ENCODE assay signal across 8 mouse cellular contexts in the genomic region with DNA sequence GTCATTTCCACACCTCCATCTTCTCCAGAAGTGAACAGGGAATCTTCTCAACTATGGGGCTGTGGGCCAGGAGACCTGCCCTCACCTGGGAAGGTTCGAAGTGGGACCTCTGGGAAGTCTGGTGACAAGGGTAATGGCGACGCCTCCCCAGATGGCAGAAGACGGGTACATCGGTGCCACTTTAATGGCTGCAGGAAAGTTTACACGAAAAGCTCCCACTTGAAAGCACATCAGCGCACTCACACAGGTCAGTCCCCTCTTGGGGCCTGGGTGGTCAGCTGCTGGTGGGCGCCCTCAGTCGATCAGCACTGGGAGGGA. TPM values are rescaled to one million over a fixed set of nuclear protein-coding genes. Genes with fewer than 3 reads are reported as not detected.
DNase-seq lines count a peak whose midpoint lies in the region; ATAC-seq lines count a peak whose summit lies in the region.

No protein-coding gene starts in this region.

- 95% methylated on average over 9 of the region's 9 CpGs for WGBS in forebrain, embryonic 13.5 days
- 94% methylated on average over 9 of the region's 9 CpGs for WGBS in forebrain, embryonic 10.5 days
- 84% methylated on average over 9 of the region's 9 CpGs for WGBS in lung, embryonic 16.5 days
- WGBS in hindbrain, embryonic 15.5 days = 90% methylated on average over 9 of the region's 9 CpGs
- 90% methylated on average over 9 of the region's 9 CpGs for WGBS in neural tube, embryonic 13.5 days

- H3K4me3 ChIP-seq in forebrain, embryonic 13.5 days = no peak overlapping the region
- H3K4me3 ChIP-seq in forebrain, embryonic 10.5 days = no peak overlapping the region
- no peak overlapping the region for H3K4me3 ChIP-seq in lung, embryonic 16.5 days (ENCODE audit: low read length)
- peak overlapping the region; percentile 57 for H3K4me3 ChIP-seq in hindbrain, embryonic 15.5 days
- H3K4me3 ChIP-seq in neural tube, embryonic 13.5 days = peak overlapping the region; percentile 65

- ATAC-seq in forebrain, embryonic 13.5 days = no peak
- no peak for ATAC-seq in lung, embryonic 16.5 days (ENCODE audit: low read depth)
- no peak for ATAC-seq in hindbrain, embryonic 15.5 days (ENCODE audit: low FRiP score, low read depth)
- ATAC-seq in neural tube, embryonic 13.5 days (ENCODE audit: low read depth) = no peak

- H3K4me2 ChIP-seq in forebrain, embryonic 13.5 days = peak overlapping the region; percentile 72
- 0 out of 2 replicates have a peak overlapping the region, but pooled peaks have one; percentile 59 for H3K4me2 ChIP-seq in lung, embryonic 16.5 days (ENCODE audit: low read depth, low read length)
- peak overlapping the region; percentile 77 for H3K4me2 ChIP-seq in hindbrain, embryonic 15.5 days
- H3K4me2 ChIP-seq in neural tube, embryonic 13.5 days = peak overlapping the region; percentile 69

- H3K27me3 ChIP-seq in forebrain, embryonic 13.5 days = no peaks in the 10 kb centered on the region
- H3K27me3 ChIP-seq in forebrain, embryonic 10.5 days (ENCODE audit: poor library complexity, severe bottlenecking) = peaks cover 22% of the 10 kb centered on the region; the same call in 1 of the 2 replicates
- H3K27me3 ChIP-seq in lung, embryonic 16.5 days (ENCODE audit: control insufficient read depth, insufficient read depth, low read depth, low read length) = no peaks in the 10 kb centered on the region
- no peaks in the 10 kb centered on the region for H3K27me3 ChIP-seq in hindbrain, embryonic 15.5 days
- H3K27me3 ChIP-seq in neural tube, embryonic 13.5 days = no peaks in the 10 kb centered on the region

- DNase-seq in forebrain, embryonic 10.5 days (ENCODE audit: extremely low spot score, low spot score) = no peak
- DNase-seq in lung, postnatal 14 days = no peak
- DNase-seq in layer of hippocampus, adult 9-10 months (ENCODE audit: low spot score) = no peak
- no peak for DNase-seq in frontal cortex, adult 2 months (ENCODE audit: extremely low spot score in 1 of 2, low spot score in 1 of 2)

- H3K27ac ChIP-seq in forebrain, embryonic 13.5 days = no peak overlapping the region
- no peak overlapping the region for H3K27ac ChIP-seq in forebrain, embryonic 10.5 days
- H3K27ac ChIP-seq in lung, embryonic 16.5 days (ENCODE audit: low read length) = no peak overlapping the region
- no peak overlapping the region for H3K27ac ChIP-seq in hindbrain, embryonic 15.5 days (replicated peaks)
- no peak overlapping the region for H3K27ac ChIP-seq in neural tube, embryonic 13.5 days (replicated peaks)

- no peak overlapping the region for H3K9ac ChIP-seq in forebrain, embryonic 13.5 days
- no peak overlapping the region for H3K9ac ChIP-seq in lung, embryonic 16.5 days (ENCODE audit: low read length)
- H3K9ac ChIP-seq in hindbrain, embryonic 15.5 days = 0 out of 2 replicates have a peak overlapping the region, but pooled peaks have one; percentile 2
- 0 out of 2 replicates have a peak overlapping the region, but pooled peaks have one; percentile 31 for H3K9ac ChIP-seq in neural tube, embryonic 13.5 days

- no peaks in the 10 kb centered on the region for H3K9me3 ChIP-seq in forebrain, embryonic 13.5 days (replicated peaks)
- H3K9me3 ChIP-seq in forebrain, embryonic 10.5 days = no peaks in the 10 kb centered on the region
- no peaks in the 10 kb centered on the region for H3K9me3 ChIP-seq in lung, embryonic 16.5 days (ENCODE audit: control insufficient read depth, low read length)
- H3K9me3 ChIP-seq in hindbrain, embryonic 15.5 days = no peaks in the 10 kb centered on the region
- no peaks in the 10 kb centered on the region for H3K9me3 ChIP-seq in neural tube, embryonic 13.5 days

- peaks cover 32% of the 10 kb centered on the region for H3K4me1 ChIP-seq in forebrain, embryonic 13.5 days
- peaks cover 31% of the 10 kb centered on the region for H3K4me1 ChIP-seq in forebrain, embryonic 10.5 days
- peaks cover 32% of the 10 kb centered on the region for H3K4me1 ChIP-seq in lung, embryonic 16.5 days (replicated peaks; ENCODE audit: control insufficient read depth, insufficient read depth, low read length)
- peaks cover 43% of the 10 kb centered on the region for H3K4me1 ChIP-seq in hindbrain, embryonic 15.5 days (replicated peaks)
- peaks cover 34% of the 10 kb centered on the region for H3K4me1 ChIP-seq in neural tube, embryonic 13.5 days (replicated peaks)

- H3K36me3 ChIP-seq in forebrain, embryonic 13.5 days (ENCODE audit: poor library complexity, severe bottlenecking) = peaks cover 34% of the 10 kb centered on the region
- H3K36me3 ChIP-seq in forebrain, embryonic 10.5 days (replicated peaks) = peaks cover 40% of the 10 kb centered on the region
- peaks cover 28% of the 10 kb centered on the region for H3K36me3 ChIP-seq in lung, embryonic 16.5 days (ENCODE audit: control insufficient read depth, insufficient read depth, low read length)
- H3K36me3 ChIP-seq in hindbrain, embryonic 15.5 days = peaks cover 32% of the 10 kb centered on the region
- peaks cover 42% of the 10 kb centered on the region for H3K36me3 ChIP-seq in neural tube, embryonic 13.5 days

RNA-seq across cellular contexts. Expression of a gene that starts 3.8 kb away (rescaled TPM):
- polyA plus RNA-seq in forebrain, embryonic 13.5 days (2015; fragmentation: Nextera tagmentation; extraction: Ambion mirVana) = 61.4 and 63.5 TPM in 2 replicates
- 42.6 and 43.6 TPM in 2 replicates for polyA plus RNA-seq in forebrain, embryonic 10.5 days (2016; fragmentation: Nextera tagmentation; extraction: Ambion mirVana)
- polyA plus RNA-seq in lung, embryonic 16.5 days (2015; fragmentation: Nextera tagmentation; extraction: Ambion mirVana) = 86.9 and 95.5 TPM in 2 replicates
- 83.8 and 87.6 TPM in 2 replicates for polyA plus RNA-seq in hindbrain, embryonic 15.5 days (2015; fragmentation: Nextera tagmentation; extraction: Ambion mirVana)
- 70.8 and 71.2 TPM in 2 replicates for polyA plus RNA-seq in neural tube, embryonic 13.5 days (2015; fragmentation: Nextera tagmentation; extraction: Ambion mirVana)
- 18.1 and 20.9 TPM in 2 replicates for polyA plus RNA-seq in frontal cortex, adult 2 months (2012; rRNA removed)

Comparison
In these comparisons a context has a peak if more than half of its experiments do, and no peak if none do; other contexts are left out.
1. H3K4me3 ChIP-seq: peak in hindbrain, embryonic 15.5 days (single experiment) and neural tube, embryonic 13.5 days (single experiment); none in forebrain, embryonic 13.5 days (single experiment), forebrain, embryonic 10.5 days (single experiment) and lung, embryonic 16.5 days (single experiment).
2. H3K9ac ChIP-seq: peak in hindbrain, embryonic 15.5 days (single experiment) and neural tube, embryonic 13.5 days (single experiment); none in forebrain, embryonic 13.5 days (single experiment) and lung, embryonic 16.5 days (single experiment).
3. Peak in every context shown above with its lines, with median percentiles within 50 percentile points of each other: H3K4me2 ChIP-seq.